Mouse (Mus musculus) kidney, embryonic 16.5 days (tissue): ENCODE results near the gene Lrrc3b. TPM values are rescaled to one million over a fixed set of nuclear protein-coding genes. Genes with fewer than 3 reads are reported as not detected.

Experiments used
- ATAC-seq: fragments of 200-750 bp; cut with Nextera tagmentation; 2 replicates; pipeline ENCODE4 v1.8.0; 2017; ENCODE audit warnings: moderate TSS enrichment; ENCODE audit not compliant: low FRiP score, low TSS enrichment
- H3K27ac ChIP-seq: fragments of 300-500 bp; sonication (generic); 2 replicates; pipeline ENCODE4 v1.5.1; 2014; ENCODE audit warnings: low read length
- H3K27me3 ChIP-seq: fragments of 300-500 bp; sonication (generic); 2 replicates; pipeline ENCODE4 v1.6.1; 2014; ENCODE audit warnings: low read length, control low read depth, mixed read lengths; ENCODE audit not compliant: insufficient read depth
- H3K36me3 ChIP-seq: fragments of 300-500 bp; sonication (generic); 2 replicates; pipeline ENCODE4 v1.6.1; 2014; ENCODE audit warnings: low read length, control low read depth, mixed read lengths; ENCODE audit not compliant: insufficient read depth
- H3K4me1 ChIP-seq: fragments of 300-500 bp; sonication (generic); 2 replicates; pipeline ENCODE4 v1.6.1; 2014; ENCODE audit warnings: low read length, control low read depth, mixed read lengths; ENCODE audit not compliant: insufficient read depth
- H3K4me2 ChIP-seq: fragments of 300-500 bp; sonication (generic); replicated peaks from 2 replicates; pipeline ENCODE4 v1.6.1; 2014; ENCODE audit warnings: low read depth, low read length
- H3K4me3 ChIP-seq: fragments of 300-500 bp; sonication (generic); 2 replicates; pipeline ENCODE4 v1.5.1; 2014; ENCODE audit warnings: mild to moderate bottlenecking, low read length
- H3K9ac ChIP-seq: fragments of 300-500 bp; sonication (generic); replicated peaks from 2 replicates; pipeline ENCODE4 v1.6.1; 2014; ENCODE audit warnings: low read length
- H3K9me3 ChIP-seq: fragments of 300-500 bp; sonication (generic); 2 replicates; pipeline ENCODE4 v1.6.1; 2016; ENCODE audit warnings: low read length, control low read depth
- WGBS: fragments of 180-500 bp; shearing (Covaris S2); extraction: QIAGEN DNeasy Blood & Tissue Kit; methylation state at CpG from one replicate; pipeline ENCODE4 v1.1.7; 2014; 5-methylcytosine and 5-hydroxymethylcytosine counted together
- polyA plus RNA-seq: library from polyadenylated mRNA; unstranded; fragments of >200 nt; fragmentation: Nextera tagmentation; extraction: Ambion mirVana; gene quantifications from 2 replicates; pipeline ENCODE4 v1.2.1, GENCODE M21; 2015

Lrrc3b gene
- 4.7 and 5.3 TPM in 2 replicates for polyA plus RNA-seq

- peak within 1 kb of the TSS; percentile 64 for H3K4me3 ChIP-seq
- WGBS, result under 1% methylated on average over 51 of the region's 51 CpGs
- peak within 1 kb of the TSS; percentile 60 for H3K9ac ChIP-seq
- H3K36me3 ChIP-seq, result no peaks in the 10 kb centered on the region
- H3K4me2 ChIP-seq, result peak within 1 kb of the TSS; percentile 97
- H3K27ac ChIP-seq, result no peak within 1 kb of the TSS
- H3K9me3 ChIP-seq, result no peaks in the 10 kb centered on the region
- peak; percentile 91 for ATAC-seq
- H3K4me1 ChIP-seq, result 0 out of 2 replicates have a peak, but pooled peaks cover 7% of the 10 kb centered on the region
- peaks cover 8% of the 10 kb centered on the region; the same call in 1 of the 2 replicates for H3K27me3 ChIP-seq
These were observed at the start of gene Lrrc3b for GRCm38 (mm10) chr14:15438485-15439157. TSS of gene Lrrc3b (minus strand) at chr14:15438987.

DNA sequence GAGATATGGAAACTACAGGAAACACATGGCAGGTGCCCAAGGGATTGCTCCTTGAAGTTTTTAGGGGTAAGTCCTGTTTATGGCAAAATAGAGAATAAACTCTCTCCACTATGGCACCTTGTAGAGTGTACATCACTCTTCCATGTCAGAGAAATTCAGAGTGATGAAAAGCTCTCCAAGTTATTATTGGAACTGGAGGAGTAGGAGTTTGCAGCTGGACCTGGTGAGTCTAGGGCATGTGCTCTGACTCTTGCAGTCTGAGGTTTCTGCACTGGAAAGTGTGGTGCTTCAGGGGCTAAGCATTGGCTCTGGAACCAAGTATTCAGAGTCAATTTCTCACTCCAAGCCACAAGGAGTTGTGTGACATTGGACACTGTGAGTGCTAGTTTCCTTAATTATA, 38.9 kb upstream of the Lrrc3b start:
- Histone ChIP-seq H3K36me3 (no peaks in the 10 kb centered on the region), H3K4me2 (no peak overlapping the region), H3K27ac (no peak overlapping the region), H3K27me3 (no peaks in the 10 kb centered on the region), H3K4me3 (no peak overlapping the region), H3K9me3 (no peaks in the 10 kb centered on the region), H3K9ac (no peak overlapping the region), H3K4me1 (no peaks in the 10 kb centered on the region)
- no peak for ATAC-seq

- no peaks in the 10 kb centered on the region for H3K9me3 ChIP-seq
- peaks cover 8% of the 10 kb centered on the region; the same call in 1 of the 2 replicates for H3K27me3 ChIP-seq
- peak overlapping the region; percentile 97 for H3K4me2 ChIP-seq
- H3K36me3 ChIP-seq, result no peaks in the 10 kb centered on the region
- H3K4me1 ChIP-seq, result 0 out of 2 replicates have a peak, but pooled peaks cover 7% of the 10 kb centered on the region
- peak overlapping the region; percentile 60 for H3K9ac ChIP-seq
- H3K27ac ChIP-seq, result no peak overlapping the region
- H3K4me3 ChIP-seq, result peak overlapping the region; percentile 64
- under 1% methylated on average over 11 of the region's 11 CpGs for WGBS
- ATAC-seq, result peak; percentile 28
These were observed 697 bp downstream of the Lrrc3b start for GRCm38 (mm10) chr14:15438096-15438484.

- Histone ChIP-seq H3K27me3 (peaks cover 8% of the 10 kb centered on the region; the same call in 1 of the 2 replicates), H3K4me2 (peak overlapping the region; percentile 97), H3K9ac (peak overlapping the region; percentile 60), H3K4me1 (0 out of 2 replicates have a peak, but pooled peaks cover 7% of the 10 kb centered on the region), H3K27ac (no peak overlapping the region), H3K9me3 (no peaks in the 10 kb centered on the region), H3K36me3 (no peaks in the 10 kb centered on the region), H3K4me3 (peak overlapping the region; percentile 64)
- 2% methylated on average over 15 of the region's 15 CpGs for WGBS
- ATAC-seq, result no peak
These were observed 1.3 kb downstream of the Lrrc3b start for GRCm38 (mm10) chr14:15437501-15437941.

DNA sequence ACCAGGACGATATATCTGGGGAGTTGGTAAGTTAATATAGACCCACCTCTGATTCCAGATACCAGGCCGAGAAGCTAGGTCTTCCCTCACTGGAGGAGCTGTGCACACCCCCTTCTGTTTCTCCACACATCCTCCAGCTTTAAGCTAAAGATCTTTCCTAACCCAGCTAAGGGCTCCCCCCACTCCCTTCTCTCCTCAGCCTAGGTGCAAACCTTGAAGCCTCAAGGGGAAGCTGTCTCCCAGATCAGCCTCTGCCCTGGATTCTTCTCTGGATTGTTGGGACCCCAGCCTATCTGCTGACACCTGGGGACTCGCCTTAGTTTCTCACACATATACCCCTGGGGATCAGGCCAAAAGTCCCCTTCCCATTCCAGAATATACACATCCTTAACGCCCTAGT, 1.7 kb downstream of the Lrrc3b start:
- Histone ChIP-seq H3K4me2 (peak overlapping the region; percentile 97), H3K4me1 (0 out of 2 replicates have a peak, but pooled peaks cover 7% of the 10 kb centered on the region), H3K36me3 (no peaks in the 10 kb centered on the region), H3K27me3 (peaks cover 8% of the 10 kb centered on the region; the same call in 1 of the 2 replicates), H3K4me3 (peak overlapping the region; percentile 64), H3K9ac (peak overlapping the region; percentile 60), H3K9me3 (no peaks in the 10 kb centered on the region), H3K27ac (no peak overlapping the region)
- 58% methylated on average over 4 of the region's 4 CpGs for WGBS
- ATAC-seq, result no peak

- Histone ChIP-seq H3K9me3 (no peaks in the 10 kb centered on the region), H3K27me3 (peaks cover 8% of the 10 kb centered on the region; the same call in 1 of the 2 replicates), H3K27ac (no peak overlapping the region), H3K9ac (no peak overlapping the region), H3K4me1 (0 out of 2 replicates have a peak, but pooled peaks cover 7% of the 10 kb centered on the region), H3K36me3 (no peaks in the 10 kb centered on the region), H3K4me3 (no peak overlapping the region), H3K4me2 (no peak overlapping the region; the same call in 1 of the 2 replicates)
- 92% methylated on average over 4 of the region's 4 CpGs for WGBS
- no peak for ATAC-seq
These were observed 2.2 kb downstream of the Lrrc3b start for GRCm38 (mm10) chr14:15436586-15436985.

- H3K4me1 ChIP-seq, result no peaks in the 10 kb centered on the region
- no peak overlapping the region for H3K27ac ChIP-seq
- no peaks in the 10 kb centered on the region for H3K27me3 ChIP-seq
- no peaks in the 10 kb centered on the region for H3K36me3 ChIP-seq
- no peak overlapping the region for H3K4me2 ChIP-seq
- no peaks in the 10 kb centered on the region for H3K9me3 ChIP-seq
- no peak for ATAC-seq
- 39% methylated on average over 1 of the region's 1 CpGs for WGBS
- no peak overlapping the region for H3K4me3 ChIP-seq
- no peak overlapping the region for H3K9ac ChIP-seq
These were observed 6.4 kb downstream of the Lrrc3b start for GRCm38 (mm10) chr14:15432396-15432795.

DNA sequence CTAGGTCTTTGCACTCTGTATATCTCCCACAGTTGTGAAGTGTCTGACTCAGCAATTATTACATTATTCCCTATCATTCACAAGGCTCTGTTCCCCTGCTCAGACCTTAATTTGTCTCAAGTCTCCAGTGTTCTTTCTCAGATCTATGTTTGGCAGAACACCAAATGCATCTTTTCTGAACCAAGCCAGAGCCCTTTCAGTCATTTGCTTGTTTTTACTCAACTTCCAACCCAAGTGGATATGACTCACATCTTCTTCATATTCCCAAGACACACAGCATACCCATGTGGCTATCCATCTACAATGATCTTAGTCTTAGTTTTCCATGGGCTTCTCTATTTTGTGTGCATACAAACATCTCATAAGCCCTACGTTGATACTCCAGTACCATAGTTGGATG, 17.2 kb downstream of the Lrrc3b start:
- Histone ChIP-seq H3K4me1 (no peaks in the 10 kb centered on the region), H3K27ac (no peak overlapping the region), H3K9me3 (no peaks in the 10 kb centered on the region), H3K4me2 (no peak overlapping the region), H3K4me3 (no peak overlapping the region), H3K36me3 (no peaks in the 10 kb centered on the region), H3K27me3 (no peaks in the 10 kb centered on the region), H3K9ac (no peak overlapping the region)
- WGBS, result 82% methylated on average over 1 of the region's 1 CpGs
- ATAC-seq, result no peak

DNA sequence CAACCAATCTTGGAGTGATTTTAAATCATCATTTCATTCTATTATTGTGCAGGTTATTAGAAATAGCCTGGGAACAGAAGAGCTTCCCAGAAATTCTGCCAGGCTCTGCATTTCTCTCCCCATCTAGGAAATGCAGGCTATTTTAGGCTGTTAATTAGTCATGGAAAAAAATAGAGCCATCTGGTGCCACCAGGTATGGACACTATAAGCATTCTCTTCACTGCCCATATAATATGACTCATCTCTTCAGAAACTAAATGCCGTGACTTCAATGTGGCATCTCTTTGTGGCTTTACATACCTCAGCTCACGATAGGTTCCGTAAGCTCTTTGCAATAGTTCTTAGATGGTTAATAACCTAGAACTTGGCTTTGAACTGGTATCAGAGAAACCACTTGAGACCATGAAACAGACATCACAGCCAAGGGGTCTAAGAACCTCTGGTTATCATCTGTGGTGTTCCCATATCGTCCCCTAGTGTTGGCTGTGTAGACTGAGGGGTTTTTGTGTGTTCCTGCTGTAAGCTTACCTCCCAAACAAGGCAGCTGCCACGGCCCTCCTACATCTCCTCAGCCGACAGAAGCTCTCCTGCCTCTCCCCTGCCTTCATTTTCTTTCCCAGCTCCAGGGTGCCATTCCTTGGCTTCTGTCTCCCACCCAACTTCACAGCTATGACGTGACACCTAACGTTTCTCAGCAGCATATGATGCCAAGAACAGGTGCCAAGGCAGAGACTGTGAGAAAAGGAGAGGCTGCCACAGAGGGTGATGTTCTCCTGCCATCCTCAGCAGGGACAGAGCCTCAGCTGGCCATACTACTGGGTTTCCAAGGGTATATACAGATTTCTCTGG, 27.9 kb downstream of the Lrrc3b start:
- no peak overlapping the region for H3K4me3 ChIP-seq
- ATAC-seq, result no peak
- no peak overlapping the region for H3K27ac ChIP-seq
- H3K9ac ChIP-seq, result no peak overlapping the region
- H3K27me3 ChIP-seq, result no peaks in the 10 kb centered on the region
- H3K4me2 ChIP-seq, result no peak overlapping the region
- no peaks in the 10 kb centered on the region for H3K4me1 ChIP-seq
- no peaks in the 10 kb centered on the region for H3K9me3 ChIP-seq
- 78% methylated on average over 8 of the region's 8 CpGs for WGBS
- no peaks in the 10 kb centered on the region for H3K36me3 ChIP-seq
